Mouse (Mus musculus) cortical plate, adult 2 months (tissue): Measurements from ENCODE around the gene Ccdc180.

Source experiments
- CTCF ChIP-seq: fragments of 200-500 bp; IDR thresholded peaks from 2 replicates; pipeline ENCODE4 v1.5.1; 2011; ENCODE audit warnings: mild to moderate bottlenecking, control low read depth, low read length; ENCODE audit not compliant: insufficient read depth; ENCODE audit errors: extremely low read depth
- POLR2A ChIP-seq: fragments of 200-500 bp; IDR thresholded peaks from 2 replicates; pipeline ENCODE4 v1.6.1; 2011; ENCODE audit warnings: mild to moderate bottlenecking, low read length, control low read depth; ENCODE audit not compliant: insufficient read depth; ENCODE audit errors: extremely low read depth

GRCm38 (mm10) chr4:45911876-45912275 lies 21.8 kb downstream of the Ccdc180 start:
- TF ChIP-seq POLR2A (no peak), CTCF (no peak)
